Mouse (Mus musculus) testis, postnatal 10 days (tissue): Measurements from ENCODE around the gene Siglec1.
"Not testable (repeated sequence)": the region's sequence is repeated elsewhere in the genome, so short reads cannot be mapped to it uniquely, and the experiment has no call there.

ENCODE experiments used
- DNase-seq: peaks from one replicate; pipeline ENCODE4 v3.0.0; 2021; ENCODE audit warnings: low spot score

Gene Siglec1

DNA sequence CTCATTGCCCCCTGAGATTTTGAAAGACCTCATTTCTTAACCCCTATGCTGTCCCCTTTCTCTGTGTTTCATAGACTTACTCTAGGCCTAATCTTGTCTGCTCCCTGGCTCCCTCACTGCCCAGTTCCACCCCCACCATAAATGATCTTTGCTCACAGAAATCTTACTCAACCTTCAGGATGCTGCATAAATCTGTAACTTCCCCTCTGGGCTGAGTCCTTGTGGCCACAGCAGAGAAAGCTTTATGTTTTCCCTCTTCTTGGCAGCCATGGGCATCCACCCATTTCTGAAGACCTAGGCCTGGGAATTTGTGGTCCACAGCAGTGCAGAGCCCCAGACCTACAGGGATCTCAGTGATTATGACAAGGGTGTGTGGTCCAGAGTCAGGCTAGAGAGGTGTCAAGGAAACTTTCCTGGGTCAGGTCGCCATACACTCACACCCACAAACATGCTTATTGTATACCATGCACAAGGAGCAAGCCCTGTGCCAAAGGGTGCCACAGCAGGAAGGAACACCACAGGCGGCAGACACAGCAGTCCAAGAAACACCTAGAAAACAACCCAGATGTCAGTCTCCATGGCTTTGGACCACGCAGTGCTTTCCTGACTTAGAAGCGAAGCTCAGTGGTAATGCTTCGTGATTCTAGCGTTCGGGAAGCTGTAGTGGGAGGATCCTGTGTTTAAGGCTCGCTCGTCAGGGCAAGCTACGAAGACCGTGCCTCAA, at the start of gene Siglec1:
Gene Siglec1, minus strand, starts transcription at position 99 of the 724 bp plus-strand sequence.
- DNase-seq = no peak

DNA sequence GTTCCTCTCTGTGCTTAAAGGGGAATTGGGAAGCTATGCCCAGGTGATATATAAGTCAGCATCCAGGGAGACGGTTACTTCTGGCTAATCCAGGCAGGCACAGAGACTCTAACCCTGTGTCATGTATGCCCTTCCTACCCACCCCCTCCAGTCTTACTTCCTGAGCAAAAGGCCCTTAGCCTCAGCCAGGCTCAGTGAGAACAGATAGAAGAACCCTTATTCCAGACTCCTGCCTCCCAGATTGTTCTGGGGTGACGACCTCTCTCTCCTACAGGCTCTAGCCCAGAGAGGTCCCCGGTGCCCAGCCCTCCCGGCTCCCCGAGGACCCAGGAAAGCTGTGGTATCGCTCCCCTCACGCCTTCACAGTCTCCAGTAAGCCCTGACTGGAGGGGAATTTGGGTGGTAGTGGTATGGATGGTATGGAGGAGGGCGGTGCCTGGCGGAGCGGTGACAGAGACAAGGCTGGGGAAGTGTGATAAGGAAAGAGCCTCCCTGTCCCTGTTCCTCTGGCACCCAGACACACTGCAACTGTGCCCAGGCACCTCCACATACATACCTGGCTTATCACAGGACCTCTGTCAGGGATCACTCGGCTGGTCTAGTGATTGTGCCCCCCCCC, 49.1 kb upstream of the Siglec1 start:
- no peak for DNase-seq

- DNase-seq = no peak
Observed at GRCm38 (mm10) chr2:131134826-131135400, 48.3 kb upstream of the Siglec1 start.

DNA sequence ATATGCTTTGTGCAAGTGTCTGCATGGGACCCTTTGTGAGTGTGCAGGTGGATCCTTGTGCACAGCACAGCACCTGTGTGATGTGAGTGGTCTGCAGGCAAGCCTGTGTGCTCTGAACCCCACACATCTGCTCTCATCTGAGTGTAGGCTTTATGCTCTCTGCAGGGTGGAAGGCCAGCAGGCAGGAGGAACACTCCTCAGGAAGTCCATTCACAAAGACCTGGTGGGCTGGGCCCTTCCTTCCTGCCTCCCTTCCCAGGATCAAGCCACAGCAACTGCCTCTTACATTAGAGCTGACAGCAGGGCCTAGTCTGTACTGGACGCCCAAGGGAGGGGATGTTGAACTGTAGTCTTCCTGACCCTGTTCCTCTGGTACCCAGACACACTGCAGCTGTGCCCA, 47.8 kb upstream of the Siglec1 start:
- DNase-seq = peak; percentile 35

- no peak for DNase-seq
Observed at GRCm38 (mm10) chr2:131132930-131133547, 46.5 kb upstream of the Siglec1 start, which contains the start of gene Gm11037. Gene Gm11037 (plus strand): TSS chr2:131133497.

DNA sequence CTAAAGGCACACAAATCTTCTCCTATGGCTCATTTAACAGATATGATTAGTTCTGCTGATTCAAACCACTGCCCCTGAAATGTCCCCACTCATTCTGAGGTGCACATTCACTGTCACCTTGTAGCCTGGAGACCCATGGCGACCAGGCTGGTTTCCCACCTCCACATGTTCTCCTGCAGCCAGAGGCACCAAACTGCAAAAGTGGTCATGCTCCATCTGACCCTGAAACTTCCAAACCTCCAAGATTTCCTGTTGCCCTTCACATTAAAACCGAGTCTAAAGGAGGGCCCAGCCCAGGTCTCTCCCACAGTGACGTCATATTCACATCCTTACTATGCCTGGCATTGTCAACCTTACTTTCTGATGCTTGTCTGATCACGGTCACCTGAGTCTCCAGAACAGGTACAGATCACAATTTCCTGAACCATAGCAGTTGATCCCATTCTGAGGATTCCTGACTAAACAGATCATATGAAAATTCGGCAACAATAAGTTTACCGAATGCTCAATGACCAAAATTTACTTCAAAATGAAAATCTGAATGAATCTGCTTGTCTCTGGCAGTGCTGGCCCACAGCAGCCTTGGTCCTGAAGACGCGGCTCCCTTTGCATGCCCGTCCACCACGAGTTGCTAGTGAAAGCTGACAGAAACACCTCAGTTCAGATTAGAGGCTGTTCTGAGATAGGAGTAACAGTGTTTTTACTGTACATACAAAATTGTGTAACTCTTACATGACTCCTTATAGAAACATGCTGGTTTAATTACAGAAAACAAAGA, 45.7 kb upstream of the Siglec1 start:
- no peak for DNase-seq

GRCm38 (mm10) chr2:131130849-131131248, 44.3 kb upstream of the Siglec1 start:
- DNase-seq = no peak

DNA sequence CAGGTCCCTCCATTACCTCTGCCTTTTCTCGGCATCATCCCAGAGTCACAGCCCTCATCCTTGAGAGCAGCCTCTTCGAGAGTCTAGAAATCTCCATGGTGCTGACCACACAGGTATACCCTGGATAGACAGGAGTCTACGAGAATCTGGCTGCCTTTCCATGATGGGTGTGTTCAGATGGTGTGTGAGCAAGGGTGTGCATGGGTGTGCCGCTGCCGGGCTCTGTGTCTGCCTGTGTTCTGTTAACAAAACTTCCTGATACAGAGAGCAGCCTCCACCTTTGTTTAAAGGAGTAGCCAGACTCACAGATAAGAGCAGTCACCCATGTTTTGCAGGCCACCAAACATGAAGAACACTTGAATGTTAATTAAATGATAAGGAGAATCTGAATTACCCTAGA, 43.3 kb upstream of the Siglec1 start:
- no peak for DNase-seq

GRCm38 (mm10) chr2:131128636-131129157, 42.1 kb upstream of the Siglec1 start:
- DNase-seq = no peak

- no peak for DNase-seq
Observed at GRCm38 (mm10) chr2:131128211-131128610, 41.6 kb upstream of the Siglec1 start.

DNA sequence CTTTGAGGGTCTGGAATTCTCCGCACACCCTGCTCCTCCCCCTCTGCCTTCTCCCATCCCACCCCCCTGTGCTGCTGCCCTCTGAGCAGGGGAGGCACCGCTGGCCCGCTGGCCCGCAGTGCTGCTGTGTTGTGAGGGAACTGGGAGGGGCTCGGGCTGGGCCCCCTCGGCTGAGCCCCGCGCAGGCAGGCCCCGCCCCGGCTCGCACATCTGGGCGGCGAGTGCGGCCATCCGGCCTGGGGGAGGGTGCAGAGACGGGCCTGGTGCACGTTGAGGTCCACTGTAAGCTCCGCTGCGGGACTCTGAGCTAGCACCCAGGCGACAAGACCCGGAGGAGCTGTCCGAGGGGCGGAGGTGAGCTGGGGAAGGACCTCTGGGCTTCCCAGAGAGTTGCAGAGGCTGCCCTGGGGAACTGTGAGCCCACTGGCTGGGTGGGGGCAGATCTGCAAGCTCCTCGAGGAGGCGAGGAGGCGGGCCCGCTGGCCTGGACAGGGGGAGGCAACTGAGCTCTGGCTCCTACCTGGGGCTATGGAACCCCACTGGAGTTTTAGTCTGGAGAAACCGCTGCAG, 40.7 kb upstream of the Siglec1 start, which contains the start of gene Hspa12b:
Gene Hspa12b, plus strand, starts transcription at position 120 of the 570 bp plus-strand sequence.
- DNase-seq = peak; percentile 78

GRCm38 (mm10) chr2:131125964-131126815, 39.6 kb upstream of the Siglec1 start:
- DNase-seq = no peak

DNA sequence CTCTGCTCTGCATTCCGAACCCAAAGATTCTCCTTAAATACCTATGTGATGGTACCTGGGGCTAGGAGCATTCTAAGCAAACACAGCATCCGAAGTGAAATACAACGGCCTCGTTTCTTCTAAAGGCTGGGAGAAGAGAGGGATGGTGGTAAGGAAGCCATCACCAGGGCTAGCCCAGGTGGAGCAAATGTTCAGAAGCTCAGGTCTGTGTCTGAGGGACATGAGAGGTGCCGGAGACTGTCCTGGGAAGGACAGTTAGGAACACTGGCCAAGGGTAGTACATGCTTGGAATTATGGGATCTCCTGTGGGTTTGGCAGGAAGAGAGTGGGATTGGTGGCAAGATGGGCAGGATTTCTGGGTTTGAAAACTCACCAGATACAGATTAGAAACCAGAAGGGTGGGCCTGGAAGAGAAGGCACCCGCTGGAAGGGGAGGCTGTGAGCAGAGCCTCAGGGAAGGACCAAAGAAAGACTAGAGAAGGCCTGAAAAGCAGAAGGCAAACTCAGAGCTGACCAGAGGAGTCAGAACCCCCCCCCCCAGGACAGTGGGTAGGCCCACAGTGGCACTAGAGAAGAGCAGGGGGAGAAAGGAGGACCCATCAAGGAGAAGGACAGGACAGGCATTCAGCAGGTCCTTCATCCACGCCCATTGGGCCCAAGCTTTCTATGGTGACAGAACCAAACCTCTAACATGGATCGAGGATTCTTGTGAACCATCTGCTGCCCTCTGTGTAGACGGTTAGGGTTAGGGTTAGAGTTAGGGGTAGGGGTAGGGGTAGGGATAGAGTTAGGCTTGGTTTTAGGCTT, 38.8 kb upstream of the Siglec1 start:
- no peak for DNase-seq

GRCm38 (mm10) chr2:131124166-131124565, 37.6 kb upstream of the Siglec1 start:
- no peak for DNase-seq

GRCm38 (mm10) chr2:131118968-131119574, 32.5 kb upstream of the Siglec1 start:
- DNase-seq = no peak

DNA sequence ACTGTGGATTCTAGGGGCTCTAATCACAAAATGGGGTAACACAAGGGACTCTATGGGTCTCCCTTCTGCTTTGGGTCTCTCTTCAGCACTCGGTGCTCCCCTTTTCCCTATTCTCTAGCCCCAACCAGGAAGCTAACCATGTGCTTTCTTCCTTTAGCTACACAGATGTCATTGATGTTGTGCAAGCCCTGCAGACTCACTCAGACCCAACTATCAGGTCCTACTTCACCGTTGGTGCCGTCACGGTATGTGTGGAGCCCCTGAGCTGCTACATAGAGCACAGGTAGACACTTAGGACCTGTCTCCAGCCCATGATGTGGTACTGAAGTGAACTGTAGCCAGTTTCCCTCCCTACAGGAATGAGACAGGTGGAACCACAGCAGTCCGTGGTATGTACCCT, 19.4 kb upstream of the Siglec1 start:
- DNase-seq = no peak

- DNase-seq = not testable (repeated sequence)
Observed at GRCm38 (mm10) chr2:131105061-131105460, 18.5 kb upstream of the Siglec1 start.

DNA sequence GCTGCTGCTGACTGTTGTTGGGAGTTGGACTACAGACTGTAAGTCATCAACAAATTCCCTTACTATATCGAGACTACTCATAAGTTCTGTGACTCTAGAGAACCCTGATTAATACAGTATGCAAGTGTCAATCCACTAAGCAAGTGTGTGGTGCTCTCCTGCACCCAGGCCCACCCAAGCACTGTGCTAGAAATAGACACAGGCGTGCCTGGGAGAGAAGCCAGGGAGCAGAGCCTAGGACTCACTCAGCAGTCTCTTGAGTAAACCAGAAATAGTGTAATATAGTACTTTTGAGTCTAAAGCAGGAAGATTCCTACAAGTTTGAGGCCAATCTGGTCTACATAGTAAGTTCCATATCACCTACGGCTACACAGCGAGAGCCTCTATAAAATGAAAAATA, 17.5 kb upstream of the Siglec1 start:
- DNase-seq = no peak

- DNase-seq = no peak
Observed at GRCm38 (mm10) chr2:131101530-131101929, 15.0 kb upstream of the Siglec1 start.
